Mouse (Mus musculus) forebrain, embryonic 16.5 days (tissue): ENCODE data around the gene Il22ra2. TPM values are rescaled to one million over a fixed set of nuclear protein-coding genes. Genes with fewer than 3 reads are reported as not detected.

Experiments
- ATAC-seq: fragments of 200-750 bp; cut with Nextera tagmentation; 2 replicates; pipeline ENCODE4 v1.8.0; 2017; ENCODE audit warnings: mild to moderate bottlenecking, moderate library complexity
- H3K27ac ChIP-seq: fragments of 300-500 bp; sonication (generic); 2 replicates; pipeline ENCODE4 v1.5.1; 2014; ENCODE audit warnings: low read length, control low read depth
- H3K27me3 ChIP-seq: fragments of 300-500 bp; sonication (generic); replicated peaks from 2 replicates; pipeline ENCODE4 v1.6.1; 2014; ENCODE audit warnings: low read length; ENCODE audit not compliant: control insufficient read depth, insufficient read depth
- H3K36me3 ChIP-seq: fragments of 300-500 bp; sonication (generic); 2 replicates; pipeline ENCODE4 v1.6.1; 2014; ENCODE audit not compliant: control insufficient read depth, insufficient read depth
- H3K4me1 ChIP-seq: fragments of 300-500 bp; sonication (generic); replicated peaks from 2 replicates; pipeline ENCODE4 v1.6.1; 2014; ENCODE audit warnings: low read length; ENCODE audit not compliant: control insufficient read depth, insufficient read depth
- H3K4me2 ChIP-seq: fragments of 300-500 bp; sonication (generic); 2 replicates; pipeline ENCODE4 v1.6.1; 2014; ENCODE audit warnings: mild to moderate bottlenecking, low read length, control low read depth
- H3K4me3 ChIP-seq: fragments of 300-500 bp; sonication (generic); replicated peaks from 2 replicates; pipeline ENCODE4 v1.5.1; 2014; ENCODE audit warnings: mild to moderate bottlenecking, low read length, control low read depth
- H3K9ac ChIP-seq: fragments of 300-500 bp; sonication (generic); replicated peaks from 2 replicates; pipeline ENCODE4 v1.6.1; 2014; ENCODE audit warnings: low read depth, low read length, control low read depth
- H3K9me3 ChIP-seq: fragments of 300-500 bp; sonication (generic); 2 replicates; pipeline ENCODE4 v1.6.1; 2016; ENCODE audit warnings: low read length; ENCODE audit not compliant: control insufficient read depth
- WGBS: fragments of 180-500 bp; shearing (Covaris S2); extraction: QIAGEN DNeasy Blood & Tissue Kit; methylation state at CpG from one replicate; pipeline ENCODE4 v1.1.7; 2014; 5-methylcytosine and 5-hydroxymethylcytosine counted together
- polyA plus RNA-seq: library from polyadenylated mRNA; unstranded; fragments of >200 nt; fragmentation: Nextera tagmentation; extraction: Ambion mirVana; gene quantifications from 2 replicates; pipeline ENCODE4 v1.2.1, GENCODE M21; 2015

Gene Il22ra2
- polyA plus RNA-seq, 1 experiment from 2014 or later: not detected

- no peak overlapping the region for H3K4me2 ChIP-seq
- H3K9ac ChIP-seq: no peak overlapping the region
- no peaks in the 10 kb centered on the region for H3K4me1 ChIP-seq
- H3K36me3 ChIP-seq: no peaks in the 10 kb centered on the region
- H3K27me3 ChIP-seq: no peaks in the 10 kb centered on the region
- no peak overlapping the region for H3K4me3 ChIP-seq
- H3K27ac ChIP-seq: no peak overlapping the region
- H3K9me3 ChIP-seq: no peaks in the 10 kb centered on the region
- no peak for ATAC-seq
These were observed 50.2 kb downstream of the Il22ra2 start for GRCm38 (mm10) chr10:19672015-19672414.

- Histone ChIP-seq H3K27me3 (no peaks in the 10 kb centered on the region), H3K9me3 (no peaks in the 10 kb centered on the region), H3K36me3 (no peaks in the 10 kb centered on the region), H3K4me2 (no peak overlapping the region), H3K27ac (no peak overlapping the region), H3K9ac (no peak overlapping the region), H3K4me1 (no peaks in the 10 kb centered on the region), H3K4me3 (no peak overlapping the region)
- 91% methylated on average over 1 of the region's 1 CpGs for WGBS
- no peak for ATAC-seq
These were observed 51.3 kb downstream of the Il22ra2 start for GRCm38 (mm10) chr10:19673146-19673545.

Other genes starting within 250 kb of the Il22ra2 start
- 16.8 and 19.7 TPM in 2 replicates for gene Ifngr1, start 30.0 kb upstream of the Il22ra2 start, polyA plus RNA-seq
- 0.10 TPM in 1 of 2 replicates, not detected in the other for gene Il20ra, start 90.6 kb downstream of the Il22ra2 start, polyA plus RNA-seq
- gene Slc35d3, start 229.5 kb downstream of the Il22ra2 start, polyA plus RNA-seq: 1.5 and 1.8 TPM in 2 replicates